Mouse (Mus musculus) erythroid progenitor cell, adult 5-6 weeks (primary cell): ENCODE results near the gene Bloc1s3. TPM values are rescaled to one million over a fixed set of nuclear protein-coding genes. Genes with fewer than 3 reads are reported as not detected.

Experiments
- ATAC-seq: replicated peaks from 2 replicates; pipeline ENCODE4 v1.8.0; 2016; ENCODE audit warnings: moderate number of reproducible peaks, mild to moderate bottlenecking, moderate TSS enrichment, inconsistent platforms; ENCODE audit not compliant: poor library complexity, low FRiP score, severe bottlenecking
- total RNA-seq, 2 experiments: library from RNA; stranded (forward) in 1 of 2; stranded (reverse) in 1 of 2; fragments of 150-400 nt in 1 of 2; fragments of 186-747, 209-891 nt in 1 of 2; gene quantifications; 2 replicates each; pipeline versions ENCODE4 v1.2.3 to v1.2.4; 2015 to 2017; ENCODE audit warnings: low replicate concordance in 2 of 2

Bloc1s3 gene
- total RNA-seq, 2 experiments from 2014 or later, result 0.15 to 2.9 TPM

- ATAC-seq, result 0 out of 2 replicates have a peak, but pooled peaks have one; percentile 41
Observed at GRCm38 (mm10) chr7:19458591-19459111, 49.5 kb downstream of the Bloc1s3 start, which contains the start of gene Mark4. Gene Mark4, minus strand, starts transcription at chr7:19458821.

DNA sequence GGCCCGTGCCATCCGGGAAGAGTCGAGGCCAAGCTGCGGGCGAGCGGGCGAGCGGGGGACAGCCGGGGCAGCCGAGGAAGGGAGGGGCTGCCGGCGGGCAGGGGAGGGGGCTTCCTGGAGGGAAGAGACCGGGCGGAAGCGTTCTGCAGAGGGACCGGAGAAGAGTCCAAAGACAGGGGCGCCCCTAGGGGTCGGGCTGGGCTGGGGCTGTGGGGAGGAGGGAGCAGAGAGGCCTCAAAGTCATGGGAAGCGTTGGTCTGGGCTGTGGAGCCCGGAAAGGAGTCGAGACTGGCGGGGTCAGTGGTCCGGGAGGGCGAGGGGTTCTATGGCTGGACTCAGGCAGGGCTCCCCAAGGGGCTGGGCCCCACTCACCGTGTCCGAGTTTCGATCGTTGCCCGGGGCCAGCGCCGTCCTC is 50.1 kb downstream of the Bloc1s3 start:
- no peak for ATAC-seq

DNA sequence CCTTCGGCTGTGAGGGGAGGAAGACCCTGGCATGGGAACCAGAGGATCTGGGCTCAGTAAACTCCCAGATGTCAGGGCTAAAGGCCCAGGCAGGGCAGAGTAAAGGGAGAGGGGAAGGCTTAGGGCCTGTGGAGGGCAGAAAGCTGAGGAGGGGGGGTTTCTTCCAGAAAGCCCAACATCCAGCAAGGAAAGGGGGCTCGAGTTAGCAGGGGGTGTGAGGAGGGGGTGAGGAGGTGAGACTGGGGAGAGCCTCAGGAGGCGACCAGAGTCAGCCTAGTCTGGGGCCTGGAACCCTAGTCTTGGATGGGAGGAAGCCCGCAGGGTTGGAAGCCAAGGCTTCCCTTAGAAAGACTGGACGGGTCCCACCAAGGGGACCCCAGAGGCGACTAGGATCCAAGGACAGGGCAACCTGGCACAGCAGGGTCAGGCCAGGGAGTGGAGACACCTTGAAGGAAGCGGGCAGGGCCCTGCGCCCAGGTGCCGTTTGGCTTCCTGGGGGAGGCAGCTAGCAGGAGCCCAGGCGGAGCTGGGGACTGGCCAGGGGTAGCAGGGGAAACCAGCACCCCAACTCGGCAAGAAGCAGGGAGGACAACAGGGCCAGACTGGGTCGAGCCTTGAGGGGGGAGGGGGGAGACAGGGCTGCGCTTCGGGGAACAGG is 50.6 kb downstream of the Bloc1s3 start:
- ATAC-seq, result 0 out of 2 replicates have a peak, but pooled peaks have one; percentile 12

GRCm38 (mm10) chr7:19456628-19457027 is 51.5 kb downstream of the Bloc1s3 start:
- ATAC-seq, result no peak

DNA sequence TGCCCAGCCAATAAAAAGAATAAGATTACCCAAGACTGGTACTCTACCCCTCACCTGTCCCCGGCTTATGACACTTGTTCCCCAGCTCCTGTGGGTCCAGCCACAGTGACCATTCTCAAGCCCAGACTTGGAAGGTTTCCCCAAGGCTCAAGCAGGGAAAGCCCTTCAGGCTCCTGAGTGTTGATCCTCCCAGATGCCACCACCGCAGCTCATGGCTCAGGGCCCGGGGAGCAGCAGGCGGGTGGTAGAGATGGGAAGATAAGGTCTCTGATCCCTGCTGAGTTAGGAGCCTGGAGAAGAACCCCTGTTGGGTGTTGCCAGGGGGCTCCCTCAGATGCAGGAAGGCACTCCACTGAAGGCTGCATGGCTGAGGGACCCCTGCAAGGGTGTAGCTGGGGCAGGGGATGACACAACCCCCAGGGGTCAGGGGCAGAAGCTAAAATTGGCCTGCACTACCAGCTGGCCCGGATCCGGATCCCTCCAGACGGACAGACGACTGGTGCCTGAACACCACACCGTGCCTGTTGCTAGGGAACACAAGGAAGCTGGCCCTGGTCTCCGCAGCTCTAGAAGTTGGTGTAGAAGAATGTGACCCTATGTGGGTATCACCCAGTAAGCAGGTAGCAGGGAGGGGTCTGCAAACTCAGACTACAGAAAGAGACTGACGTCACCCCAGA is 52.2 kb downstream of the Bloc1s3 start:
- ATAC-seq, result 0 out of 2 replicates have a peak, but pooled peaks have one; percentile 23

- no peak for ATAC-seq
Observed at GRCm38 (mm10) chr7:19455186-19455585, 53.0 kb downstream of the Bloc1s3 start.

Other genes starting within 250 kb of the Bloc1s3 start
- 34.0 and 58.7 TPM in 2 replicates for gene Vasp, start 236.6 kb downstream of the Bloc1s3 start, total RNA-seq (2015; ENCODE audit: low replicate concordance)
- 17.9 and 26.7 TPM in 2 replicates for gene Vasp, start 236.6 kb downstream of the Bloc1s3 start, total RNA-seq (2017; ENCODE audit: low replicate concordance)
- gene Ppm1n, start 228.3 kb downstream of the Bloc1s3 start, total RNA-seq (2015; ENCODE audit: low replicate concordance), result not detected in 2 replicates
- not detected in 2 replicates for gene Ppm1n, start 228.3 kb downstream of the Bloc1s3 start, total RNA-seq (2017; ENCODE audit: low replicate concordance)
- gene Rtn2, start 225.7 kb downstream of the Bloc1s3 start, total RNA-seq (2015; ENCODE audit: low replicate concordance), result 4.0 TPM in 1 of 2 replicates, not detected in the other
- not detected in 2 replicates for gene Rtn2, start 225.7 kb downstream of the Bloc1s3 start, total RNA-seq (2017; ENCODE audit: low replicate concordance)
- 6.3 and 7.9 TPM in 2 replicates for gene Fosb, start 198.3 kb downstream of the Bloc1s3 start, total RNA-seq (2015; ENCODE audit: low replicate concordance)
- 1.3 and 3.3 TPM in 2 replicates for gene Fosb, start 198.3 kb downstream of the Bloc1s3 start, total RNA-seq (2017; ENCODE audit: low replicate concordance)
- gene Ercc1, start 163.6 kb downstream of the Bloc1s3 start, total RNA-seq (2015; ENCODE audit: low replicate concordance), result 3.6 and 12.6 TPM in 2 replicates
- 1.2 and 1.8 TPM in 2 replicates for gene Ercc1, start 163.6 kb downstream of the Bloc1s3 start, total RNA-seq (2017; ENCODE audit: low replicate concordance)
- 2.1 and 3.6 TPM in 2 replicates for gene Cd3eap, start 148.9 kb downstream of the Bloc1s3 start, total RNA-seq (2015; ENCODE audit: low replicate concordance)
- 0.45 and 4.0 TPM in 2 replicates for gene Cd3eap, start 148.9 kb downstream of the Bloc1s3 start, total RNA-seq (2017; ENCODE audit: low replicate concordance)
- gene Ppp1r13l, start 148.6 kb downstream of the Bloc1s3 start, total RNA-seq (2015; ENCODE audit: low replicate concordance), result not detected in 2 replicates
- 0.64 and 1.7 TPM in 2 replicates for gene Ppp1r13l, start 148.6 kb downstream of the Bloc1s3 start, total RNA-seq (2017; ENCODE audit: low replicate concordance)
- 1.7 and 1.8 TPM in 2 replicates for gene Ercc2, start 126.4 kb downstream of the Bloc1s3 start, total RNA-seq (2015; ENCODE audit: low replicate concordance)
- 5.3 and 11.3 TPM in 2 replicates for gene Ercc2, start 126.4 kb downstream of the Bloc1s3 start, total RNA-seq (2017; ENCODE audit: low replicate concordance)
- 2.5 TPM in 1 of 2 replicates, not detected in the other for gene Klc3, start 104.3 kb downstream of the Bloc1s3 start, total RNA-seq (2015; ENCODE audit: low replicate concordance)
- gene Klc3, start 104.3 kb downstream of the Bloc1s3 start, total RNA-seq (2017; ENCODE audit: low replicate concordance), result not detected in 2 replicates
- not detected in 2 replicates for gene Ckm, start 103.6 kb downstream of the Bloc1s3 start, total RNA-seq (2015; ENCODE audit: low replicate concordance)
- not detected in 2 replicates for gene Ckm, start 103.6 kb downstream of the Bloc1s3 start, total RNA-seq (2017; ENCODE audit: low replicate concordance)
- gene Mark4, start 49.5 kb downstream of the Bloc1s3 start, total RNA-seq (2015; ENCODE audit: low replicate concordance), result 4.3 and 8.8 TPM in 2 replicates
- gene Mark4, start 49.5 kb downstream of the Bloc1s3 start, total RNA-seq (2017; ENCODE audit: low replicate concordance), result 1.1 and 1.2 TPM in 2 replicates
- not detected in 2 replicates for gene Exoc3l2, start 45.0 kb downstream of the Bloc1s3 start, total RNA-seq (2015; ENCODE audit: low replicate concordance)
- gene Exoc3l2, start 45.0 kb downstream of the Bloc1s3 start, total RNA-seq (2017; ENCODE audit: low replicate concordance), result not detected in 2 replicates
- 12.6 and 31.9 TPM in 2 replicates for gene Trappc6a, start within 50 bp of the Bloc1s3 start, total RNA-seq (2015; ENCODE audit: low replicate concordance)
- gene Trappc6a, start within 50 bp of the Bloc1s3 start, total RNA-seq (2017; ENCODE audit: low replicate concordance), result 3.5 and 5.8 TPM in 2 replicates
- gene Nkpd1, start 9.5 kb upstream of the Bloc1s3 start, total RNA-seq (2015; ENCODE audit: low replicate concordance), result not detected in 2 replicates
- not detected in 2 replicates for gene Nkpd1, start 9.5 kb upstream of the Bloc1s3 start, total RNA-seq (2017; ENCODE audit: low replicate concordance)
- gene Ppp1r37, start 54.7 kb upstream of the Bloc1s3 start, total RNA-seq (2015; ENCODE audit: low replicate concordance), result 51.1 and 51.5 TPM in 2 replicates
- gene Ppp1r37, start 54.7 kb upstream of the Bloc1s3 start, total RNA-seq (2017; ENCODE audit: low replicate concordance), result 54.5 and 74.7 TPM in 2 replicates
- gene Zfp296, start 68.9 kb upstream of the Bloc1s3 start, total RNA-seq (2015; ENCODE audit: low replicate concordance), result not detected in 2 replicates
- 1.7 TPM in 1 of 2 replicates, not detected in the other for gene Zfp296, start 68.9 kb upstream of the Bloc1s3 start, total RNA-seq (2017; ENCODE audit: low replicate concordance)
- gene Gemin7, start 69.2 kb upstream of the Bloc1s3 start, total RNA-seq (2015; ENCODE audit: low replicate concordance), result 78.9 and 80.1 TPM in 2 replicates
- 19.6 and 26.4 TPM in 2 replicates for gene Gemin7, start 69.2 kb upstream of the Bloc1s3 start, total RNA-seq (2017; ENCODE audit: low replicate concordance)
- gene Clasrp, start 96.1 kb upstream of the Bloc1s3 start, total RNA-seq (2015; ENCODE audit: low replicate concordance), result 12.3 and 14.3 TPM in 2 replicates
- gene Clasrp, start 96.1 kb upstream of the Bloc1s3 start, total RNA-seq (2017; ENCODE audit: low replicate concordance), result 19.9 and 45.4 TPM in 2 replicates
- 1.7 and 3.2 TPM in 2 replicates for gene Relb, start 121.1 kb upstream of the Bloc1s3 start, total RNA-seq (2015; ENCODE audit: low replicate concordance)
- 4.0 TPM in 1 of 2 replicates, not detected in the other for gene Relb, start 121.1 kb upstream of the Bloc1s3 start, total RNA-seq (2017; ENCODE audit: low replicate concordance)
- 34.8 and 90.5 TPM in 2 replicates for gene Clptm1, start 156.7 kb upstream of the Bloc1s3 start, total RNA-seq (2015; ENCODE audit: low replicate concordance)
- gene Clptm1, start 156.7 kb upstream of the Bloc1s3 start, total RNA-seq (2017; ENCODE audit: low replicate concordance), result 34.0 and 34.3 TPM in 2 replicates
- 8.0 and 22.7 TPM in 2 replicates for gene Apoc2, start 169.6 kb upstream of the Bloc1s3 start, total RNA-seq (2015; ENCODE audit: low replicate concordance)
- not detected in 2 replicates for gene Apoc2, start 169.6 kb upstream of the Bloc1s3 start, total RNA-seq (2017; ENCODE audit: low replicate concordance)
- gene Gm44805, start 173.1 kb upstream of the Bloc1s3 start, total RNA-seq (2015; ENCODE audit: low replicate concordance), result not detected in 2 replicates
- gene Gm44805, start 173.1 kb upstream of the Bloc1s3 start, total RNA-seq (2017; ENCODE audit: low replicate concordance), result not detected in 2 replicates
- gene Apoc4, start 173.1 kb upstream of the Bloc1s3 start, total RNA-seq (2015; ENCODE audit: low replicate concordance), result not detected in 2 replicates
- gene Apoc4, start 173.1 kb upstream of the Bloc1s3 start, total RNA-seq (2017; ENCODE audit: low replicate concordance), result not detected in 2 replicates
- gene Apoc1, start 184.3 kb upstream of the Bloc1s3 start, total RNA-seq (2015; ENCODE audit: low replicate concordance), result 28.1 TPM in 1 of 2 replicates, not detected in the other
- not detected in 2 replicates for gene Apoc1, start 184.3 kb upstream of the Bloc1s3 start, total RNA-seq (2017; ENCODE audit: low replicate concordance)
- gene Apoe, start 190.8 kb upstream of the Bloc1s3 start, total RNA-seq (2015; ENCODE audit: low replicate concordance), result 49.9 and 66.0 TPM in 2 replicates
- gene Apoe, start 190.8 kb upstream of the Bloc1s3 start, total RNA-seq (2017; ENCODE audit: low replicate concordance), result 260 and 282 TPM in 2 replicates
- gene Tomm40, start 207.1 kb upstream of the Bloc1s3 start, total RNA-seq (2015; ENCODE audit: low replicate concordance), result 14.7 and 16.9 TPM in 2 replicates
- 8.9 and 10.4 TPM in 2 replicates for gene Tomm40, start 207.1 kb upstream of the Bloc1s3 start, total RNA-seq (2017; ENCODE audit: low replicate concordance)
- not detected in 2 replicates for gene Nectin2, start 242.1 kb upstream of the Bloc1s3 start, total RNA-seq (2015; ENCODE audit: low replicate concordance)
- gene Nectin2, start 242.1 kb upstream of the Bloc1s3 start, total RNA-seq (2017; ENCODE audit: low replicate concordance), result 0.64 TPM in 1 of 2 replicates, not detected in the other